14 mouse cellular contexts compared by ENCODE assay signal in the genomic region with DNA sequence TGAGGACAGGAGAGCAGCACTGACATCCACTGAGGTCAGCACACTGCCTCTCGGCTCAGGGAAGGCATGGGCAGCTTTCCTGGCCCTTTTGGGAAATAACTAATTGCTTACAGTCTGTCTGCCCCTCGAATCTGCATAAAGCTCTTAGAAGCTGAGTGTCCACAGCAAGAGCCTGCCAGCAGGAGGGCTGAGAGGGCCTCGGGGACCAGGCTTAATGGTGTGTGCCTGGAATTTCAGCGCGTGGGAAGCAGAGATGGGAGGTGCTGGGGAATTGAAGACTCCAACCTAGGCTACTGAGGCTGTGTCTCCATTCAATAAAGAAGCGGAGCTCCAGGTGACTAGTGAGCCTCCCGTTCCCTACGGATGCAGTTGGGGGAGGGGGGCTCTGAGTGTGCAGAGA. TPM values are rescaled to one million over a fixed set of nuclear protein-coding genes. Genes with fewer than 3 reads are reported as not detected.
A peak's percentile ranks its signal among the peaks of the same experiment; 100 is the strongest.
DNase-seq lines count a peak whose midpoint lies in the region; ATAC-seq lines count a peak whose summit lies in the region.
"Had no signal": no experiment of that assay in that cellular context is flagged by ENCODE, and none has a peak within 500 bp of the region (broad histone marks: within the 10 kb centered on the region; RNA-seq: fewer than 3 reads in every experiment).

No protein-coding gene starts in this region.

- H3K27me3 ChIP-seq in forebrain, embryonic 14.5 days (replicated peaks; ENCODE audit: control insufficient read depth, insufficient read depth, low read length): no peaks in the 10 kb centered on the region
- no peaks in the 10 kb centered on the region for H3K27me3 ChIP-seq in forebrain, embryonic 16.5 days (replicated peaks; ENCODE audit: control insufficient read depth, insufficient read depth, low read length)
- no peaks in the 10 kb centered on the region for H3K27me3 ChIP-seq in midbrain, embryonic 13.5 days
- H3K27me3 ChIP-seq in midbrain, embryonic 11.5 days (ENCODE audit: control insufficient read depth, insufficient read depth, low read length): no peaks in the 10 kb centered on the region
- H3K27me3 ChIP-seq in hindbrain, embryonic 12.5 days: no peaks in the 10 kb centered on the region
- no peaks in the 10 kb centered on the region for H3K27me3 ChIP-seq in neural tube, embryonic 13.5 days

- WGBS in forebrain, embryonic 14.5 days: 40% methylated on average over 8 of the region's 8 CpGs
- WGBS in forebrain, embryonic 16.5 days: 35% methylated on average over 8 of the region's 8 CpGs
- 33% methylated on average over 8 of the region's 8 CpGs for WGBS in midbrain, embryonic 13.5 days
- WGBS in midbrain, embryonic 11.5 days: 70% methylated on average over 8 of the region's 8 CpGs
- 50% methylated on average over 8 of the region's 8 CpGs for whole genome bisulfite sequencing in hindbrain, embryonic 12.5 days
- WGBS in neural tube, embryonic 13.5 days: 22% methylated on average over 8 of the region's 8 CpGs

- H3K27ac ChIP-seq in forebrain, embryonic 14.5 days (ENCODE audit: low read depth, low read length): peak overlapping the region; percentile 60; the same call in 1 of the 2 replicates
- H3K27ac ChIP-seq in forebrain, embryonic 16.5 days (ENCODE audit: low read length): no peak overlapping the region
- H3K27ac ChIP-seq in midbrain, embryonic 13.5 days: peak overlapping the region; percentile 76
- no peak overlapping the region for H3K27ac ChIP-seq in midbrain, embryonic 11.5 days (ENCODE audit: low read depth, low read length)
- H3K27ac ChIP-seq in hindbrain, embryonic 12.5 days: peak overlapping the region; percentile 65
- H3K27ac ChIP-seq in neural tube, embryonic 13.5 days (replicated peaks): peak overlapping the region; percentile 86

- DNase-seq in forebrain, embryonic 14.5 days (ENCODE audit: low spot score): no peak
- DNase-seq in midbrain, embryonic 11.5 days (ENCODE audit: low spot score, missing footprints): no peak
- no peak for DNase-seq in embryo, embryonic 9.5 days (ENCODE audit: extremely low spot score)
- no peak for DNase-seq in cerebellum, postnatal 25 days
- DNase-seq: B cell, adult 2 months; cerebellum, adult 9-11 months; heart, postnatal 4 days; layer of hippocampus, postnatal 36 days; right cerebral cortex, postnatal 4 days had no signal

- peaks cover 65% of the 10 kb centered on the region for H3K36me3 ChIP-seq in forebrain, embryonic 14.5 days (ENCODE audit: control insufficient read depth, insufficient read depth, low read length)
- peaks cover 46% of the 10 kb centered on the region for H3K36me3 ChIP-seq in forebrain, embryonic 16.5 days (ENCODE audit: control insufficient read depth, insufficient read depth)
- H3K36me3 ChIP-seq in midbrain, embryonic 13.5 days: peaks cover 63% of the 10 kb centered on the region
- H3K36me3 ChIP-seq in midbrain, embryonic 11.5 days (ENCODE audit: control insufficient read depth, insufficient read depth, low read length): peaks cover 27% of the 10 kb centered on the region
- peaks cover 60% of the 10 kb centered on the region for H3K36me3 ChIP-seq in hindbrain, embryonic 12.5 days
- H3K36me3 ChIP-seq in neural tube, embryonic 13.5 days: peaks cover 60% of the 10 kb centered on the region

- no peaks in the 10 kb centered on the region for H3K9me3 ChIP-seq in forebrain, embryonic 14.5 days (replicated peaks; ENCODE audit: control insufficient read depth, low read length)
- no peaks in the 10 kb centered on the region for H3K9me3 ChIP-seq in forebrain, embryonic 16.5 days (ENCODE audit: control insufficient read depth, low read length)
- H3K9me3 ChIP-seq in midbrain, embryonic 13.5 days: no peaks in the 10 kb centered on the region
- H3K9me3 ChIP-seq in midbrain, embryonic 11.5 days (ENCODE audit: control insufficient read depth, low read length): no peaks in the 10 kb centered on the region
- no peaks in the 10 kb centered on the region for H3K9me3 ChIP-seq in hindbrain, embryonic 12.5 days (replicated peaks)
- H3K9me3 ChIP-seq in neural tube, embryonic 13.5 days: no peaks in the 10 kb centered on the region
- H3K9me3 ChIP-seq: G1E had no signal

- peaks cover 18% of the 10 kb centered on the region for H3K4me1 ChIP-seq in forebrain, embryonic 14.5 days (ENCODE audit: control insufficient read depth, insufficient read depth, low read length)
- H3K4me1 ChIP-seq in forebrain, embryonic 16.5 days (replicated peaks; ENCODE audit: control insufficient read depth, insufficient read depth, low read length): peaks cover 47% of the 10 kb centered on the region
- peaks cover 55% of the 10 kb centered on the region for H3K4me1 ChIP-seq in midbrain, embryonic 13.5 days (replicated peaks)
- H3K4me1 ChIP-seq in midbrain, embryonic 11.5 days (ENCODE audit: control insufficient read depth, insufficient read depth, low read length): peaks cover 9% of the 10 kb centered on the region
- H3K4me1 ChIP-seq in hindbrain, embryonic 12.5 days: peaks cover 30% of the 10 kb centered on the region
- peaks cover 56% of the 10 kb centered on the region for H3K4me1 ChIP-seq in neural tube, embryonic 13.5 days (replicated peaks)

- no peak for ATAC-seq in forebrain, embryonic 14.5 days
- no peak for ATAC-seq in forebrain, embryonic 16.5 days
- no peak for ATAC-seq in midbrain, embryonic 13.5 days
- no peak for ATAC-seq in midbrain, embryonic 11.5 days (ENCODE audit: low FRiP score)
- ATAC-seq in hindbrain, embryonic 12.5 days (ENCODE audit: low FRiP score): 0 out of 2 replicates have a peak, but pooled peaks have one; percentile 17
- ATAC-seq in neural tube, embryonic 13.5 days (ENCODE audit: low read depth): peak; percentile 24; the same call in 1 of the 2 replicates

- H3K4me2 ChIP-seq in forebrain, embryonic 14.5 days (ENCODE audit: low read length): no peak overlapping the region
- H3K4me2 ChIP-seq in forebrain, embryonic 16.5 days (ENCODE audit: low read length): no peak overlapping the region
- H3K4me2 ChIP-seq in midbrain, embryonic 13.5 days (replicated peaks): peak overlapping the region; percentile 2
- H3K4me2 ChIP-seq in midbrain, embryonic 11.5 days: no peak overlapping the region
- H3K4me2 ChIP-seq in hindbrain, embryonic 12.5 days (replicated peaks): peak overlapping the region; percentile 22
- peak overlapping the region; percentile 33 for H3K4me2 ChIP-seq in neural tube, embryonic 13.5 days

- no peak overlapping the region for H3K4me3 ChIP-seq in forebrain, embryonic 14.5 days (ENCODE audit: low read depth, low read length)
- no peak overlapping the region for H3K4me3 ChIP-seq in forebrain, embryonic 16.5 days (replicated peaks; ENCODE audit: low read length)
- H3K4me3 ChIP-seq in midbrain, embryonic 13.5 days (replicated peaks): 0 out of 2 replicates have a peak overlapping the region, but pooled peaks have one; percentile 2
- H3K4me3 ChIP-seq in midbrain, embryonic 11.5 days (ENCODE audit: low read depth, low read length): no peak overlapping the region
- no peak overlapping the region for H3K4me3 ChIP-seq in hindbrain, embryonic 12.5 days
- no peak overlapping the region for H3K4me3 ChIP-seq in neural tube, embryonic 13.5 days

- peak overlapping the region; percentile 17; the same call in 1 of the 2 replicates for H3K9ac ChIP-seq in forebrain, embryonic 14.5 days (ENCODE audit: low read length)
- no peak overlapping the region for H3K9ac ChIP-seq in forebrain, embryonic 16.5 days (replicated peaks; ENCODE audit: low read depth, low read length)
- H3K9ac ChIP-seq in midbrain, embryonic 13.5 days (replicated peaks): peak overlapping the region; percentile 42
- no peak overlapping the region for H3K9ac ChIP-seq in midbrain, embryonic 11.5 days (ENCODE audit: low read length)
- peak overlapping the region; percentile 41 for H3K9ac ChIP-seq in hindbrain, embryonic 12.5 days
- H3K9ac ChIP-seq in neural tube, embryonic 13.5 days: peak overlapping the region; percentile 51

RNA-seq across cellular contexts. Expression of a gene that starts 6.1 kb away (rescaled TPM):
- polyA plus RNA-seq in forebrain, embryonic 14.5 days (2014; fragmentation: Nextera tagmentation; extraction: Ambion mirVana): 7,624 and 8,172 TPM in 2 replicates
- polyA plus RNA-seq in forebrain, embryonic 16.5 days (2015; fragmentation: Nextera tagmentation; extraction: Ambion mirVana): 7,901 and 8,250 TPM in 2 replicates
- 7,568 and 8,132 TPM in 2 replicates for polyA plus RNA-seq in midbrain, embryonic 13.5 days (2015; fragmentation: Nextera tagmentation; extraction: Ambion mirVana)
- 4,454 and 4,703 TPM in 2 replicates for polyA plus RNA-seq in midbrain, embryonic 11.5 days (2014; fragmentation: Nextera tagmentation; extraction: Ambion mirVana)
- 4,582 and 4,772 TPM in 2 replicates for polyA plus RNA-seq in hindbrain, embryonic 12.5 days (2016; fragmentation: Nextera tagmentation; extraction: Ambion mirVana)
- 6,082 and 6,118 TPM in 2 replicates for polyA plus RNA-seq in neural tube, embryonic 13.5 days (2015; fragmentation: Nextera tagmentation; extraction: Ambion mirVana)

RNA-seq across cellular contexts. Expression of a gene that starts 22.3 kb away (rescaled TPM):
- polyA plus RNA-seq in forebrain, embryonic 14.5 days (2014; fragmentation: Nextera tagmentation; extraction: Ambion mirVana): 4.3 and 6.0 TPM in 2 replicates
- polyA plus RNA-seq in forebrain, embryonic 16.5 days (2015; fragmentation: Nextera tagmentation; extraction: Ambion mirVana): 14.4 and 14.7 TPM in 2 replicates
- polyA plus RNA-seq in midbrain, embryonic 13.5 days (2015; fragmentation: Nextera tagmentation; extraction: Ambion mirVana): 10.8 and 12.8 TPM in 2 replicates
- polyA plus RNA-seq in midbrain, embryonic 11.5 days (2014; fragmentation: Nextera tagmentation; extraction: Ambion mirVana): 1.3 and 1.4 TPM in 2 replicates
- polyA plus RNA-seq in hindbrain, embryonic 12.5 days (2016; fragmentation: Nextera tagmentation; extraction: Ambion mirVana): 9.7 and 9.8 TPM in 2 replicates
- polyA plus RNA-seq in neural tube, embryonic 13.5 days (2015; fragmentation: Nextera tagmentation; extraction: Ambion mirVana): 19.5 and 23.3 TPM in 2 replicates

RNA-seq across cellular contexts. Expression of a gene that starts 36.6 kb away (rescaled TPM):
- polyA plus RNA-seq in forebrain, embryonic 14.5 days (2014; fragmentation: Nextera tagmentation; extraction: Ambion mirVana): 2.2 and 3.3 TPM in 2 replicates
- 4.2 and 4.4 TPM in 2 replicates for polyA plus RNA-seq in forebrain, embryonic 16.5 days (2015; fragmentation: Nextera tagmentation; extraction: Ambion mirVana)
- polyA plus RNA-seq in midbrain, embryonic 13.5 days (2015; fragmentation: Nextera tagmentation; extraction: Ambion mirVana): 3.9 and 4.4 TPM in 2 replicates
- 7.8 and 7.9 TPM in 2 replicates for polyA plus RNA-seq in midbrain, embryonic 11.5 days (2014; fragmentation: Nextera tagmentation; extraction: Ambion mirVana)
- polyA plus RNA-seq in hindbrain, embryonic 12.5 days (2016; fragmentation: Nextera tagmentation; extraction: Ambion mirVana): 6.3 and 7.6 TPM in 2 replicates
- polyA plus RNA-seq in neural tube, embryonic 13.5 days (2015; fragmentation: Nextera tagmentation; extraction: Ambion mirVana): 2.3 TPM in 2 replicates

Comparison
In these comparisons a context has a peak if more than half of its experiments do, and no peak if none do; other contexts are left out.
1. H3K27ac ChIP-seq: peak in forebrain, embryonic 14.5 days (single experiment), midbrain, embryonic 13.5 days (single experiment), hindbrain, embryonic 12.5 days (single experiment) and neural tube, embryonic 13.5 days (single experiment); none in forebrain, embryonic 16.5 days (single experiment) and midbrain, embryonic 11.5 days (single experiment).
2. H3K4me2 ChIP-seq: peak in midbrain, embryonic 13.5 days (single experiment), hindbrain, embryonic 12.5 days (single experiment) and neural tube, embryonic 13.5 days (single experiment); none in forebrain, embryonic 14.5 days (single experiment), forebrain, embryonic 16.5 days (single experiment) and midbrain, embryonic 11.5 days (single experiment).
3. H3K9ac ChIP-seq: peak in forebrain, embryonic 14.5 days (single experiment), midbrain, embryonic 13.5 days (single experiment), hindbrain, embryonic 12.5 days (single experiment) and neural tube, embryonic 13.5 days (single experiment); none in forebrain, embryonic 16.5 days (single experiment) and midbrain, embryonic 11.5 days (single experiment).
4. ATAC-seq: peak in hindbrain, embryonic 12.5 days (single experiment) and neural tube, embryonic 13.5 days (single experiment); none in forebrain, embryonic 14.5 days (single experiment), forebrain, embryonic 16.5 days (single experiment), midbrain, embryonic 13.5 days (single experiment) and midbrain, embryonic 11.5 days (single experiment).